In the genomic region with DNA sequence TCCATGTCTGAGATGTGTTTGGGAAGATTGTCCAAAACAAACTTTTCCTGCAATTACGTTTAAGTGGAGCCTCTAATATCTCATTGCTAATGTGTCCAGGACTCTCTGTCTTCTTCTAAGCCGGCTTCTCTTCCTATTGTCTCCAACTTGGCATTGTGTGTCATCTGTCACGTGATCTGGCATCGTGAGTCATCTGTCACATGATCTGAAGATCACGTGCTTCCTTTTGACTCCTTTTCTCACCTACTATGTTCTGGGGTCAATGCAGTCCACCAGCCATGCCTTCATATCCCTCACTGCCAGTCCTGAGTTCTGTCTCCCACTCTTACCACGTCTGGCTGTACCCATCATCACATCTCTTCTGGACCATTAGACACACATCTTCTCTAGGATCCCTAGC, we compare ENCODE assay signal across 16 mouse cellular contexts.
"Had no signal": no experiment of that assay in that cellular context is flagged by ENCODE, and none has a peak within 500 bp of the region (broad histone marks: within the 10 kb centered on the region; RNA-seq: fewer than 3 reads in every experiment).

No protein-coding gene starts in this region.

- H3K27ac ChIP-seq: neural tube, embryonic 12.5 days; neural tube, embryonic 13.5 days; neural tube, embryonic 15.5 days; stomach, embryonic 15.5 days; stomach, postnatal 0 days had no signal

- H3K4me2 ChIP-seq: neural tube, embryonic 12.5 days; neural tube, embryonic 13.5 days; neural tube, embryonic 15.5 days; stomach, embryonic 15.5 days had no signal

- H3K4me1 ChIP-seq: neural tube, embryonic 12.5 days; neural tube, embryonic 13.5 days; stomach, embryonic 15.5 days had no signal

- DNase-seq: retina, postnatal 1 day; right cerebral cortex, adult 18-20 months; right cerebral cortex, postnatal 14 days; right cerebral cortex, postnatal 25 days; right cerebral cortex, postnatal 4 days; spleen, adult 18-20 months; thymus, adult 2 months; thymus, postnatal 14 days; thymus, postnatal 25 days; thymus, postnatal 36 days; thymus, postnatal 4 days had no signal

- H3K36me3 ChIP-seq: neural tube, embryonic 12.5 days; neural tube, embryonic 13.5 days; neural tube, embryonic 15.5 days; stomach, embryonic 15.5 days had no signal

- H3K4me3 ChIP-seq: neural tube, embryonic 12.5 days; neural tube, embryonic 13.5 days; neural tube, embryonic 15.5 days; stomach, embryonic 15.5 days had no signal

- H3K9me3 ChIP-seq: neural tube, embryonic 12.5 days; neural tube, embryonic 13.5 days; neural tube, embryonic 15.5 days; stomach, embryonic 15.5 days had no signal

- H3K9ac ChIP-seq: neural tube, embryonic 12.5 days; neural tube, embryonic 13.5 days; neural tube, embryonic 15.5 days; stomach, embryonic 15.5 days had no signal

- H3K27me3 ChIP-seq: neural tube, embryonic 12.5 days; stomach, embryonic 15.5 days had no signal
